In the genomic region with DNA sequence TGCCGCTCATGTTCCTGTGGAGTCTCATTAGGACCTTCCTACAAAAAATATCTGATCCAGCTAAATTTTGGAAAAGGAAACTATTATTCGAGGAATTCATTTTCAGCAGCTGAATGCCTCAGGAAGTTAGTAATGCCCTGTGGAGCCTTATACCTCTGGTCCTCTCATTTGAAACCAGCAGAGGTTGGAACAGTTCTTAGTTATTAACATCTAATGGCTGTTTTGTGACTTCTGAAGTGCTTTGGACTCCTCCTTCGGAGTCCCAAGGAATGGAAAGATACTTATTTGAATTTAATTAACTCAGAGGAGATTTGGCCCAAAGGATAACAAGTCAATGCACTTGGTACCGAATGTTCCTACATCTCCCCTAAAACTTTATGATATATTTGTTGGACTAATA, we compare ENCODE assay signal across 30 mouse cellular contexts.
"Had no signal": no experiment of that assay in that cellular context is flagged by ENCODE, and none has a peak within 500 bp of the region (broad histone marks: within the 10 kb centered on the region; RNA-seq: fewer than 3 reads in every experiment).

No protein-coding gene starts in this region.

- ATAC-seq: liver, embryonic 12.5 days; liver, postnatal 0 days; lung, postnatal 0 days; midbrain, embryonic 13.5 days; midbrain, embryonic 15.5 days; midbrain, embryonic 16.5 days had no signal

- H3K9me3 ChIP-seq: limb, embryonic 12.5 days; liver, embryonic 12.5 days; liver, embryonic 13.5 days; liver, embryonic 15.5 days; lung, embryonic 15.5 days; midbrain, embryonic 10.5 days; midbrain, embryonic 12.5 days; midbrain, embryonic 13.5 days; midbrain, embryonic 15.5 days; neural tube, embryonic 12.5 days had no signal

- H3K4me1 ChIP-seq: limb, embryonic 12.5 days; liver, embryonic 12.5 days; liver, embryonic 13.5 days; liver, embryonic 15.5 days; lung, embryonic 15.5 days; midbrain, embryonic 10.5 days; midbrain, embryonic 12.5 days; midbrain, embryonic 13.5 days; midbrain, embryonic 15.5 days; neural tube, embryonic 12.5 days had no signal

- H3K4me3 ChIP-seq: left cerebral cortex, adult 2 months; limb, embryonic 12.5 days; liver, embryonic 12.5 days; liver, embryonic 13.5 days; liver, embryonic 15.5 days; lung, embryonic 15.5 days; megakaryocyte, embryonic 14.5 days; midbrain, embryonic 10.5 days; midbrain, embryonic 12.5 days; midbrain, embryonic 13.5 days; midbrain, embryonic 15.5 days; myocyte; neural tube, embryonic 12.5 days had no signal

- H3K27me3 ChIP-seq: limb, embryonic 12.5 days; liver, embryonic 12.5 days; liver, embryonic 13.5 days; liver, embryonic 15.5 days; lung, embryonic 15.5 days; megakaryocyte, embryonic 14.5 days; midbrain, embryonic 12.5 days; midbrain, embryonic 13.5 days; midbrain, embryonic 15.5 days; neural tube, embryonic 12.5 days had no signal

- H3K36me3 ChIP-seq: limb, embryonic 12.5 days; liver, embryonic 12.5 days; liver, embryonic 13.5 days; liver, embryonic 15.5 days; lung, embryonic 15.5 days; midbrain, embryonic 10.5 days; midbrain, embryonic 12.5 days; midbrain, embryonic 13.5 days; midbrain, embryonic 15.5 days; neural tube, embryonic 12.5 days had no signal

- H3K27ac ChIP-seq: left cerebral cortex, adult 2 months; limb, embryonic 12.5 days; liver, embryonic 12.5 days; liver, embryonic 13.5 days; liver, embryonic 14.5 days; liver, embryonic 15.5 days; lung, embryonic 15.5 days; macrophage; midbrain, embryonic 10.5 days; midbrain, embryonic 12.5 days; midbrain, embryonic 13.5 days; midbrain, embryonic 15.5 days; neural tube, embryonic 12.5 days had no signal

- H3K4me2 ChIP-seq: limb, embryonic 12.5 days; liver, embryonic 11.5 days; liver, embryonic 12.5 days; liver, embryonic 13.5 days; liver, embryonic 15.5 days; lung, embryonic 14.5 days; lung, embryonic 15.5 days; midbrain, embryonic 11.5 days; midbrain, embryonic 12.5 days; midbrain, embryonic 13.5 days; midbrain, embryonic 15.5 days; neural tube, embryonic 12.5 days had no signal

- DNase-seq: left cerebral cortex, postnatal 4 days; liver; liver, embryonic 13.5 days; liver, postnatal 0 days; lung, adult 18-20 months; lung, adult 2 months; lung, embryonic 14.5 days; lung, postnatal 10 days; lung, postnatal 14 days; lung, postnatal 36 days; lung, postnatal 4 days; midbrain, embryonic 14.5 days had no signal

- H3K9ac ChIP-seq: limb, embryonic 12.5 days; liver, embryonic 12.5 days; liver, embryonic 13.5 days; liver, embryonic 14.5 days; liver, embryonic 15.5 days; liver, postnatal 0 days; lung, embryonic 14.5 days; lung, embryonic 15.5 days; midbrain, embryonic 12.5 days; midbrain, embryonic 13.5 days; midbrain, embryonic 15.5 days; neural tube, embryonic 12.5 days had no signal
